Mouse (Mus musculus) neural tube, postnatal 0 days (tissue): ENCODE measurements around the gene Pgp. TPM values are rescaled to one million over a fixed set of nuclear protein-coding genes. Genes with fewer than 3 reads are reported as not detected.

Experiments used
- polyA plus RNA-seq: library from polyadenylated mRNA; unstranded; fragments of >200 nt; fragmentation: Nextera tagmentation; extraction: Ambion mirVana; gene quantifications from 2 replicates; pipeline ENCODE4 v1.2.1, GENCODE M21; 2015

Pgp gene
- 108 and 113 TPM in 2 replicates for polyA plus RNA-seq

DNA sequence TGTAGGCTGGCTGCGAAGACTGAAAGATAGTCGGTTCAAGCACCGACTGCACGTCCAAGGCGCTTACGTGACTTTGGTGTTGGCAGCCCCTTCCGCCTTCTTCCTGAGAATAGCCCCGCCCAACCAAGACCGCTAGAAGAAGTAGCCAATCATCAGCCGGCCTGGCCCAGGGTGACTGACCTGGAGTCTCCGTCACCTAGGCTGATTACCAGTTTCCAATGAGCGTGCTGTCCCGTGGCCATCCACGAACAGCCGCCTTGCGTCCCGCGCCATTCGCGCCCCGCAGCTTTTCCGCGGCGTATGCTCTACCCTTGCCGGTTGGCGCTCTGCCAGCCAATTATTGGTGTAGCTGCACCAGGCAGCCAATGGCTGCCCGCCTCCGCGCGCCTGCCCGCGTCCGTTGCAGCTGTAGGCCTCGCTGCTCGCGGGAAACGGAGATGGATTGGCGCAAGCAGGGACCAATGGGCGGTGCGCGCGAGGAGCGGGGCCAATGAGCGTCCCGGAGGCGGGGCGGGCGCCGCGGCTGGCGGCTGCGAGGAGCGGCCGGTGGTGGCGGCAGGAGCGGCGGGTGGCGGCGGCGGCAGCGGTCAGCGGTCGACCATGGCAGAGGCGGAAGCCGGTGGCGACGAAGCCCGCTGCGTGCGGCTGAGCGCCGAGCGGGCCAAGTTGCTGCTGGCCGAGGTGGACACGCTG, at the start of gene Pgp, which contains the start of gene E4f1:
Gene Pgp, plus strand, starts transcription at position 483 of the 693 bp plus-strand sequence.
Gene E4f1, minus strand, starts transcription at position 404 of the 693 bp plus-strand sequence.

DNA sequence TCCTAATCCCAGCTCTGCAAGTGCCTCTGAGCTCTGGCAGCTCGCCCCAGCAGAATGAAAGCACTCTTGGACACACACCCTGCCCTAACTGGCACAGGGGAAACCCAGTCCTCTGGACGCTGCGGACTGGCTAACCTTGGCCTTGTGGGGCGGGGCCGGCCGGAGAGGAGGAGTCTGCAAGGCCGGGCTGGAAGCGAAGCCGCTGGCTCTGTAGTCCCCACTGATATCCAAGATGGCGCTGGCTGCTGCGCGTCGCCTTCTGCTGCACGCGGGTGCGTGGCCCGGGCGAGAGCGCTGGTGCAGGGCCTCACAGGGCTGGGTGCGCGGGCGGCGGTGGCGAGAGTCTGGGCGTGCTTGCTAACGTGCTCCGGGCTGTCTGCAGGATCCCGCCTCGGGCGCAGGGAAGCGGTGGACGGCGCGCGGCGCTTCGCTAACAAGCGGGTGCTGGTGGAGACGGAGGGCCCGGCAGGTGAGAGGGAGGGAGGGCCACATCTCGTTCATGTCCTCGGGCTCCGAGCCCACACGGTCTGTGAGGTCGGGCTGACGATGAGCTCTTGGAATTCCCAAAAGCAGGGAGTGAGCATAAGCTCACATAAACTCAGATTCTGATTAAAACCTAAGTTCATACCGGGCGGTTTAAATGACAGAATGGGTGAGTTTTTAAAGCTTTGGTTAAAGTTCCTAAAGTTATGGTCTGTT, 43.6 kb upstream of the Pgp start, which contains the start of gene Eci1:
Gene Eci1, plus strand, starts transcription at position 171 of the 699 bp plus-strand sequence.

DNA sequence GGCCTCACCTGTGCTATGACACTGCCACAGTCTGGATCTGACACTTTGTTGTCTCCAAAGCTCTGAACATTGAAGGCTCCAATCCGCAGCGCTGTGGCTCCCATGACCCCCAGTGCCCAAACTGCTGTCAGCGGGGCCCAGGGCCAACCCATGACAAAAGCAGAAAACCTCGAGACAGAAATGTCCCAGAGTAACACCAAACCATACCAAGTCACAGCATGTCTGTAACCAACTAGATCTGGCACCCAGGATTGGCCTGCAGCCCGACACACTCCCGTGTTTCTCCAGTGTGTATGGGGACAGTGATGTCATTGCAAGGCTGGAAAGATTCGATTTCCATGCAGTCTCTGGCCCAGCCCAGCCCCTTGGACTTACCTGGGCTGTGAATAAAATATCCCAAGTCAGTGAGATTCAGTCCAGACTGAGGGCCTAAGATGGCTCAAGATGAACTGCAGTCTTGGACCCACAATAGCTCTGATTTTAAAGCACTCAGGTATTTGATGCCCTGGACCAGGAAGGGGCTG, 27.5 kb upstream of the Pgp start, which contains the start of gene Dnase1l2:
Gene Dnase1l2, minus strand, starts transcription at position 474 of the 524 bp plus-strand sequence.

DNA sequence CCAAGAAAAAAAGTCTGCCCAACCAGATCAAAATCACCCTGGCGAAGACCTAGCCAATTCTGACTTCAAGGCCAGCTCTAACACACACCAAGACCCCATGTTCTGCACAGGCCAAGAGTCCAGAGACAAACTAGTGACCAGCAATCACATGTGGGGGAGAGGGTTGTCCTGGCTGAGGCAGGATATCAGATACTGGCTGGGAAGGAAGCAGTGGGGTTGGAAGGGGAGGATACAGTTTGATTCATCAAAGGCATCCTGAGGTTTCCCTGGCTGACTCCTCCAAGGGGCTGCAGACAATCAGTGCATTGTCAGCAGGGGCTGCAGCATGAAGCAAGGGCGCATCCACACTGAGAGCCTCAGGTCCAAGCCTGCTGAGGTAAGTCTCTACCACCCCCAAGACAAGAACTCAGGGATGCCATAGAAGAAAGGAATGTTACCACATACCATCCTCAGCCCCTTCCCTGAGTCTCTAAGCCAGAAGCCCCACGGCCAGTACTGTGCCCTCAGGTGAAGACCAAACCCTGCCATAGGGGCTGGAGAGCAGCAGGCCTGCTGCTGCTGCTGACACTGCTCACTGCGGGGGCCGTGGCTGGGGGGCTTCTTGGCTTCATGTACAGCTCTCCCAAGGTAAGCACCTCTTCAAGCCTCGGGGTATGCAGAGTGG, 3.6 kb downstream of the Pgp start, which contains the start of gene Bricd5:
Gene Bricd5, plus strand, starts transcription at position 273 of the 664 bp plus-strand sequence.

DNA sequence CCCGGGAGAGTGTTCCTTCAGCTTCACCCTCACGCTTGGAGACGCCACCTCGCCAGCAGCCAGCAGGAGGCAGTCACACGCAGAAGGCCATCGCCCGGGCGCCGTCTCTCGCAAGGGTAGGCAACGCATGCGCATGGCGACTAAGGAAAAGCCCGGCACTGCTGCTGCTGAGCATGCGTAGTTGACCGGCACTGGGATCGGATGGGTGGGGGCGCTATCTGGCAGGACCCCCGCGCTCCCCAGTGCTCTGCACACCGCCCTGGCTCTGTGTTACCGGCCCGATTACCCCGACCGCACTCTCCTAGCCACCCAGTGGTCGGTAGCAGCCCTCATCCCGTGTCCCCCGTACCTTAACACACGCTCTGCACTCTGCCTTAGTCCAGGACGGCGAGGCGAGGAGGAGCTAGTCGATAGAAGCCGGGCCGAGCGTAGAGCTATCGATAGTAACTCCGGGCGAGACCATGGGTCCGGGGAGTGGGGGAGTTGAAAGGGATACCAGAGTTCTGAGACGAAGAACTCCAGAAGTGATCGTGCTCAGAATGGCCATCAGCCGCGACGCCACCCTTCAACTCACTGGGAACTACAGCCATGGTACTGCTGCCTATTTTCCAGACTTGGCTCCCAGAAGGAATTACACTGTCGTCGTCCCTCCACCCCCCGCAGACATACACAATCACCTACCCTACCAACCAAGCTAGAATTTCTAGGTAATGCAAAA, 8.6 kb downstream of the Pgp start, which contains the start of gene Mlst8:
Gene Mlst8, minus strand, starts transcription at position 416 of the 718 bp plus-strand sequence.

DNA sequence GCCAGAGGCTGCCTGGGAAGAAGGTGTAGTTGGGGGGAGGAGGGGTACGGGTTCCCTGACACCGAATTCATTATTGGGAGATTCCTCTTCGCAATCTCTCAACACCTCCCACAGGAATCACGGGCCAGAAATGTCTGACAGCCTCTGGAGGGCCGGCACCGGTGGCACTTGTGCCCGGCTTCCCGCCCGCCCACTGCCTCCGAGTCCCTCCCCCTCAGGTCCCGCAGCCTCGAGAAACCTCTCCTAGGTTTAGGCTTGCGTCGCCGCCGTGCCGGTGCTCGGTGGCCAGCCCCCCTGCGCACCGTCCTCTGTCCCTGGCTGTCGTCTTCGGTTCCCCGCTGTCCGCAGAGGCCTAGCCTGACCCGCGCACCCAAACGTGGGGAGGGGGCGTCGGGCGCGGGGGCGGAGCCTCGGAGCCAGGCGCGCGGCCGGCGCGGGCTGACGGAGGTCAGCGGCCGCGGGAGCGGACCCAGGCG, 18.0 kb downstream of the Pgp start, which contains the start of gene Caskin1:
Gene Caskin1, plus strand, starts transcription at position 416 of the 476 bp plus-strand sequence.

Other genes starting within 250 kb of the Pgp start
- gene Tedc2, start 249.5 kb upstream of the Pgp start, polyA plus RNA-seq: 9.1 and 9.7 TPM in 2 replicates
- 5.6 and 8.1 TPM in 2 replicates for gene Ccnf, start 218.9 kb upstream of the Pgp start, polyA plus RNA-seq
- 1.4 and 1.8 TPM in 2 replicates for gene Abca17, start 119.3 kb upstream of the Pgp start, polyA plus RNA-seq
- gene Abca3, start 118.4 kb upstream of the Pgp start, polyA plus RNA-seq: 28.5 and 29.8 TPM in 2 replicates
- gene Rnps1, start 55.8 kb upstream of the Pgp start, polyA plus RNA-seq: 224 and 246 TPM in 2 replicates
- 67.5 and 76.3 TPM in 2 replicates for gene Eci1, start 43.8 kb upstream of the Pgp start, polyA plus RNA-seq
- gene Dnase1l2, start 27.3 kb upstream of the Pgp start, polyA plus RNA-seq: 2.2 and 2.7 TPM in 2 replicates
- 33.1 and 43.4 TPM in 2 replicates for gene E4f1, start 79 bp upstream of the Pgp start, polyA plus RNA-seq
- gene Bricd5, start 3.5 kb downstream of the Pgp start, polyA plus RNA-seq: 2.1 and 3.0 TPM in 2 replicates
- gene Mlst8, start 8.7 kb downstream of the Pgp start, polyA plus RNA-seq: 24.4 and 25.9 TPM in 2 replicates
- 62.8 and 68.5 TPM in 2 replicates for gene Caskin1, start 18.2 kb downstream of the Pgp start, polyA plus RNA-seq
- gene Traf7, start 57.5 kb downstream of the Pgp start, polyA plus RNA-seq: 50.6 and 60.2 TPM in 2 replicates
- 12.8 and 13.8 TPM in 2 replicates for gene Rab26, start 63.8 kb downstream of the Pgp start, polyA plus RNA-seq
- gene Pkd1, start 79.4 kb downstream of the Pgp start, polyA plus RNA-seq: 23.6 and 24.9 TPM in 2 replicates
- 45.5 and 59.7 TPM in 2 replicates for gene Tsc2, start 162.2 kb downstream of the Pgp start, polyA plus RNA-seq
- 6.5 and 6.9 TPM in 2 replicates for gene Nthl1, start 162.3 kb downstream of the Pgp start, polyA plus RNA-seq
- gene Slc9a3r2, start 179.9 kb downstream of the Pgp start, polyA plus RNA-seq: 82.2 and 84.4 TPM in 2 replicates
- gene Npw, start 188.1 kb downstream of the Pgp start, polyA plus RNA-seq: 0.93 and 1.2 TPM in 2 replicates
- gene Zfp598, start 199.3 kb downstream of the Pgp start, polyA plus RNA-seq: 13.9 and 18.2 TPM in 2 replicates
- 269 and 290 TPM in 2 replicates for gene Syngr3, start 219.6 kb downstream of the Pgp start, polyA plus RNA-seq
- 38.1 and 38.9 TPM in 2 replicates for gene Gfer, start 225.8 kb downstream of the Pgp start, polyA plus RNA-seq
- 1.7 and 2.3 TPM in 2 replicates for gene Noxo1, start 225.8 kb downstream of the Pgp start, polyA plus RNA-seq
- gene Tbl3, start 237.3 kb downstream of the Pgp start, polyA plus RNA-seq: 43.3 and 47.7 TPM in 2 replicates
- gene Rnf151, start 247.7 kb downstream of the Pgp start, polyA plus RNA-seq: not detected in 2 replicates
- 836 and 837 TPM in 2 replicates for gene Rps2, start 247.7 kb downstream of the Pgp start, polyA plus RNA-seq